Mouse (Mus musculus): ENCODE data around the gene Nfic.

The Nfic gene

GRCm38 (mm10) chr10:81401521-81402226, 53.8 kb downstream of the Nfic start:
- peak; percentile 84 to 91 for DNase-seq

- DNase-seq, result no peak
These were observed 54.3 kb downstream of the Nfic start for GRCm38 (mm10) chr10:81401205-81401520.

- no peak for DNase-seq
These were observed 54.8 kb downstream of the Nfic start for GRCm38 (mm10) chr10:81400371-81401204.

- no peak for DNase-seq
These were observed 55.6 kb downstream of the Nfic start for GRCm38 (mm10) chr10:81399798-81400308.

GRCm38 (mm10) chr10:81399296-81399695, 56.1 kb downstream of the Nfic start:
- DNase-seq, result no peak

- DNase-seq, result no peak
These were observed 58.7 kb downstream of the Nfic start for GRCm38 (mm10) chr10:81396749-81397148.

- no peak for DNase-seq
These were observed 59.6 kb downstream of the Nfic start for GRCm38 (mm10) chr10:81395865-81396264.

GRCm38 (mm10) chr10:81395127-81395526, 60.3 kb downstream of the Nfic start:
- peak; percentile 91 for DNase-seq

- peak; percentile 63 to 73 for DNase-seq
These were observed 61.9 kb downstream of the Nfic start for GRCm38 (mm10) chr10:81393456-81394063.

GRCm38 (mm10) chr10:81392781-81393185, 62.7 kb downstream of the Nfic start, which contains the start of gene Smim24:
Gene Smim24 (plus strand): TSS chr10:81393051.
- peak in 1 of 2 experiments; percentile 71 for DNase-seq

GRCm38 (mm10) chr10:81392270-81392669, 63.2 kb downstream of the Nfic start:
- no peak for DNase-seq

- DNase-seq, result no peak
These were observed 64.8 kb downstream of the Nfic start for GRCm38 (mm10) chr10:81390678-81390965.

- DNase-seq, result peak; percentile 86 to 89
These were observed 65.4 kb downstream of the Nfic start for GRCm38 (mm10) chr10:81389801-81390677.

- peak in 1 of 2 experiments; percentile 66 for DNase-seq
These were observed 66.1 kb downstream of the Nfic start for GRCm38 (mm10) chr10:81389373-81389772.

- DNase-seq, result no peak
These were observed 66.9 kb downstream of the Nfic start, which contains the start of gene Gm48552 for GRCm38 (mm10) chr10:81388505-81389055. Gene Gm48552 (plus strand): TSS chr10:81389005.

- no peak for DNase-seq
These were observed 67.7 kb downstream of the Nfic start for GRCm38 (mm10) chr10:81387716-81388115.

- no peak for DNase-seq
These were observed 69.7 kb downstream of the Nfic start for GRCm38 (mm10) chr10:81385603-81386306.

GRCm38 (mm10) chr10:81384605-81384982, 70.8 kb downstream of the Nfic start:
- no peak for DNase-seq

GRCm38 (mm10) chr10:81383802-81384604, 71.4 kb downstream of the Nfic start, which contains the start of the genes Dohh and Gm48551:
Gene Dohh (plus strand): TSS chr10:81384428.
Gene Gm48551 (plus strand): TSS chr10:81384466.
- DNase-seq, result peak; percentile 100

- peak; percentile 46 to 57 for DNase-seq
These were observed 73.4 kb downstream of the Nfic start for GRCm38 (mm10) chr10:81382039-81382438.

Data from kidney, postnatal 4 days (tissue).